Mouse (Mus musculus): Measurements from ENCODE around the gene Cyb5r1.
"Not testable (repeated sequence)": the region's sequence is repeated elsewhere in the genome, so short reads cannot be mapped to it uniquely, and the experiment has no call there.

The Cyb5r1 gene

DNA sequence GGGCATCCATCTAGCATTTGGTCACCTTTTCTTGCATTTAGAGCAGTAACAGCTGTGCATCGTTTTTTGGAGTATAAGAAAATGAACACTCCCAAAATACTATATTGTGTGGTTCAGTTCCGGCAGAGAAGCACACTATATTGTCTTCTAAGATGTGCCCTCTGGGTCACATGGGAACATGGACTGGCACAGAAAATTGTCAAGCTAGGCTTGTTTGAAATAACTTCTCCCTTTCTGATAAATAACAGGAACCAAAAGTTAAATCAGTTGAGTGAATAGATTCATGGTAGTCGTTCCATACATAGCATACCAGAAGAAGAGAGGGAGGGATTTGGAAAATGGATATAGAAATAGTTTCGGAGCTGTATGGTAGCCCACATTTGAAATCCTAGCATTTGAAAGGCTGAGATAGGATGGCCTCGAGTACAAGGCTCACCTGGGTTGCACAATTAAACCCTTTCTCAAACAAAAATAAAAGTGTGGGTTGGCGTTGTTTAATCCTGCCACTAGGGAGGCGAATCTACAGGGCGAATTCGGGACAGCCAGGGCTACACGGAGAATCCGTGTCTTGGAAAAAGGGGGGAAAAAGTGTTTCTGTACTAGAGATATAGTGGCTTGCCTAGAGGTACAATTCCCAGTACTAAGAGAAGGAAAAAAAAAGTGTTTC lies 9.3 kb downstream of the Cyb5r1 start:
- DNase-seq (ENCODE audit: low read depth, low spot score), result no peak

DNA sequence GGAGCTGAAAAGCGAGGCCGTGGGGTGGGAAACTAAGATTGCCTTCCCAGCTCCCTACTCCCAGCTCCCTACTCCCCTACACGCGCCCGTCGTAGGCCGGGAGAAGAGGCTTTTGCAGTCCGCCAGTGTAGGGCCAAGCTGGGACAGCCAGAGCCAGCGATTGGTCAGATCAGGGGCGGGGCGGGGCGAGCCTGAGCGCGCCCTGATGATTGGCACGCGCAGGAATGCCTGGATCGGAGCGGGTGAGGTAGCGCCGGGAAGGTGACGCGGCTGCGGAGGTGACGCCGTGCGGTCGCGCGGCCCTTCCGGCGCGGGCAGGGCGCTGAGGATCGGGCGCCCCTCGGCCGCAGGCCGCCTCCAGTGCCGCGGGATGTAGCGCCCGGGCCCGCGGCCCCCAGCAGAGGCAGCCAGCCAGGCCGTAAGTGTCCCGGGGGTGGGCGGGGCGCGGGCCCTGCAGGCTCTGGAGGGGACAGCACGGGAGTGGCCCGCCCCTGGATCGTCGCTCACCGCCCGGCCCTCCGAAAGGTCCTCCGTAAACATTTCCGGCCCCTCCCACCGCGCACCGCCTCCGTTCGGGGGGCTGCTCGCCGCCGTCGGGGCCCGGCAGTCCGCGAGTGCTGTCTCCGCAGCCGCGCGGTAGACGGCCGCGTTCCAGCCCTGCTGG lies 9.9 kb downstream of the Cyb5r1 start, which contains the start of gene Adipor1:
Gene Adipor1 (plus strand): TSS at position 211 of the 664 bp plus-strand sequence.
- DNase-seq (ENCODE audit: low read depth, low spot score), result peak; percentile 96

DNA sequence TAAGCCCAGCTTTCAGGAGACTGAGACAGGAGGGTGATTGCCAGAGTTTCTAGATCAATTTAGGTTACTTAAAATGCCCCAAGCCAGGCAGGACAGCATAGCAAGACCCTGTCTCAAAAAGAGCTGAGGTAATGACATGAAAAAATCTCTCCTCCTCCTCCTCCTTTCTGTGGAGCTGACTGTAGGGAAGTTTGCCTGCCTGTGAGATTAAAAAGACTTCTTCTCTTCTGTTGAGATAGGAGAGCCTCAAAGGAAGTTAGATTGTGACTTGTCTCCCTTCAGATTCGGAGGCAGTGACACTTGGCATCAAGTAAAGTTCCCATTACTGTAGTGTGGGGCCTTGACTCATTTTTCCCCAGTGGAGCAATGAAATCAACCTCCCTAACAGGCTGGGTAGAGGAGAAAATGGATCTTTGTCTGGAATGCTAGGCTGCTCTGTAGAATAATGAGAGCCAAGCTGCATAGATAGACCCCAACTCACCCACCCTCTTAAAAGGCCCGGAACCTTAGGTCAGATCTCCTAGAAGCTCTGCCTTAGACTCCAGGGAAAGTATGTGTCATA lies 13.1 kb downstream of the Cyb5r1 start:
- no peak for DNase-seq (ENCODE audit: low read depth, low spot score)

DNA sequence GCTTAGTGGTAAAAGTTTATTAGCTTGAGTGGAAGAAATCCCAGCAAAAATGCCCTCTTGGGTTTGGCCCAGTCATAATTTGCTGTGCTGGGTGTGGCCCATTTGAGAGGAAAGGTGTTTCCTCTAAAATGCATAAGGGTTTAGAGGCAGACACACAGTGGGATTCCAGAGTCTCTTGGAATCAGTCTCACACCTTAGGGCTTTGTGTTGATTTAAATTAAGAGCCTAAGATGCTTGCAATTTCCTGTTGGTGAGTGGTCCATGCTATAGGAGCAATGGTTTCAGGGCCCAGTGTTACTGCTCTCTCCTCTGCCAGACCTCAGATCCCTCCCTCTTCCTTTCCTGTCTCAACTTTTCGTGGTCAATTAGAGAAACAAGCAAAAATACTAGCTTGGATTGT lies 13.8 kb downstream of the Cyb5r1 start:
- no peak for DNase-seq (ENCODE audit: low read depth, low spot score)

DNA sequence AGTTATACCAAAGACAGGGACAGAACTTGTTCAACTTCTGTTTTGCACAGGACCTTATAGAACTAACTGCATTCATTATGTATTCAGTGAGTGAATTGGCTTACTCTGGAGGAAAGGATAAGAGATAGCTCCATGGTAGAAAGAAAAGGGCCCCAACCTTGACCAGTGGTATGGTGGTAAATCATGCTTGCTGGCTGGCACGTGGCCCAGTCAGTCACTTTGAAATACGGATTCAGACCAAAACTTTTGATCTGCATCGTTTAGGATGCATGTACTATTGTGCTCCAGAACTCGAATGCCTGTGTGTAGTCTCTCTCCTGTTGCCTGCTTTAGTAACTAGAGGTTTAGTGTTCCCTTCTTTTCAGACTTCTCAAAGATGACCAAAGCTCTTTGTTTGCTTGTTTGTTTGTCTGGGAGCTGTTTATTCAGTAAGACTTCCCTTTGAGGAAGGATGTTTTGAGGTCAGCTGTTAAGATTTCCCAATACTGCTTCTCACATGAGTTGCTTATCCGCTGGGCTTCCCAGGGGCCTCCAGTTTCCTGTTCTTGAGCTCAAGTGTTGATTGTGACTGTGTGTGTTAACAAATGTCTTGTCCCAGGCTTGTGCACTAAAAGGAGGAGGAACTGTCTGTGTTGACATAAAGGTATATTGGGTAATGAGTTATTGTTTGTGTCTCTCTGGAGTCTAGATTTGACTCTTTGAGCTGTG lies 14.5 kb downstream of the Cyb5r1 start:
- DNase-seq (ENCODE audit: low read depth, low spot score), result no peak

DNA sequence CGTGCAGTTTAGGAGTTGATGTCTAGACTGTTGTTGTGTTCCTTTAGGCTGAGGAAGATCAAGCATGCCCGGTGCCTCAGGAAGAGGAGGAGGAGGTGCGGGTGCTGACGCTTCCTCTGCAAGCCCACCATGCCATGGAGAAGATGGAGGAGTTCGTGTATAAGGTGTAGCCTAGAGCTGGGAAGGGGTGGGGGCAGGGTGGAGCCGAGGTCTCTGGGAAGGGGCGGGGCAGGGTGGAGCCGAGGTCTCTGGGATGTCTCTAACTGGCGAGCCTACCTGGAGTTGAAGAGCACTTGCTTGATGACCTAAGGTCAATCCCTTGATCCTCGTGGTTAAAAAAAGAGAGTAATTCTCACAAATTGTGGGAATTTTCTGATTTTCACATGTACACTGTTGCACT lies 18.6 kb downstream of the Cyb5r1 start:
- DNase-seq (ENCODE audit: low read depth, low spot score), result no peak

DNA sequence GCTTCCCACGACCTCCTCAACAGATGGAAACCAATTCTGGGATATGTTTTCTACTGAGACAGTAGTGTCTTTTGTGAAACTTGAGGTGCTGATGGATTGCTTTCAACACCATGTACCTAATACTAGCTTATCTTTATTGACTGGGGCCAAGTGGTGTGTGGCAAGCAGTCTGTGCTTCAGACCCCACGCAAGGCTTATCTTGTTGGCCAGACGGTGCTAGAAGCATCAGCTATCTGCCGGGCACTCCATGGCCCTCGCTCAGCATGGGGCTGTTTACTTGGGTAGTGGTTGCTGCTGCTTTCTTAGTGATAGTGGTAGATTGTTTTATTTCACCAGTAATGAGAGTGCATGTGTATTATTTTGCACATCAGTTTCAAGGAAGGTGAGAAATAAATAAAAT lies 20.9 kb downstream of the Cyb5r1 start:
- no peak for DNase-seq (ENCODE audit: low read depth, low spot score)

DNA sequence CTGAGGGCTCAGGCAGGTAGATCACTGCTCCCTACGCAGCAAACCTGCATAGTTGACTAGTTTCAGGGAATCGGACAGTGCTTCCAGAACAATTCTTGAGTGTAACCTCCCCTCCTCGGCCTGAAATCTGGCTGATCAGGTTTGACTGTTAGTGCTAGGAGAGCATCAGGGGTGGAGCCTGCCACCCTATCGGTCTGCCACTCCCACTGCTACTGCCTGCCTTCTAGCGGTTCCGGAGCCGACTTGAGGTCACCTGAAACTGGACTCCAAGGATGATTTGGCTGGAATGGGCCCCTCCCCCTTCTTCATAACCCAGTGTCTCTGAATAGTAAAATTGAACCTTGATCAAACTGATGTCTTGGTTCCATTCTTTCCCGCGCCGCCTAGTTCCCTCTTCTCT lies 27.6 kb downstream of the Cyb5r1 start:
- DNase-seq (ENCODE audit: low read depth, low spot score), result no peak

DNA sequence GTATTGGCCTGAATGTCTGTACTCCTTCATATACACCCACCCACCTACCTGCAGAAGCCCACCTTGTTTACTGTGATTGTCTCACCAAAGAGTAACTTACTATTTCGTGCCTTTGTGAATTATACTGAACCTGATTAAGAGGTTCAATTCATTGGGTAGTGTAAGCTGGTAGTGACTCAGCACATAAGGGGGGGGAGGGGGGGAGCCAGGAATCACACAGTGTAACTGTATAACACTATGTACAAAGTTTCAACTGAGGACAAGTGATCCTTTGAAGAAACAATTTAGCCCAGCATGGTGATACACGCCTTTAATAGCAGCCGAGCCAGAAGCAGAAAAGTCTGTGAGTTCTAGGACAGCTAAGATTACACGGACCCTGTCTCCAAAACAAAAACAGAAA lies 28.1 kb downstream of the Cyb5r1 start:
- DNase-seq (ENCODE audit: low read depth, low spot score), result no peak

DNA sequence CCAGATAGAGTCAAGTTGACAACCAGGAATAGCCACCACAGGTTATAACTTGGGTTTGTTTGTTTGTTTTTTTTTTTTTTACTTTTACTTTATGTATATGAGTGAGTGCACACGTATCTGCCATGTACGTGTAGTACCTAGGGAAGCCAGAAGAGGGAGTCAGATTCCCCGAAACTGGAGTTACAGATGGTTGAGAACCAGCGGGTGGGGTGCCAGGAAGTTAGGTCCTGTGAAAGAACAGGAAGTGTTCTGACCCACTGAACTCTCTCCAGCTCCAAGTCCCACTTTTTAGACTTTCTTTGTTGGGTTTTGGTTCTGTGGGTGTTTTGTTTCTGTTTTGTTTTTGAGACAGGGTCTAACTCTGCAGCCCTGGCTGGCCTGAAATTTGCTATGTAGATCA lies 30.1 kb downstream of the Cyb5r1 start:
- DNase-seq (ENCODE audit: low read depth, low spot score), result peak; percentile 35

DNA sequence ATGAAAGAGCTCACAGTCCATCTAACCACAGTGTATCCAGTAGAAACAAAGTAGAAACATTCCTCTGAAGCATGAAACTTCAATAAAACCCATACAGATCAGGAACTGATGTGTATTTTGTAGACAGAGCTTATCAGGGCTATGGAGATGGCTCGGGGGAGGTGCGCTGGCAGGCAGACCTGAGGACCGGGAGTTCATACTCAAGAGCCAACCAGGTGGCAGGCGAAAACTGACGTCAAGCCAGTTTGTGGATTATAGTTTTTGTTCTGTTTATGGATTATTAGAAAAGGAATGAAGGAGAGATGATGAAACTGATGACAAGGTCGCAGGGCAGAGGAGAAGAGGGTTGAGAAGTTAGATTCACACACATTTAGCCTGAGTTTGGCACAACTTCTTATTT lies 35.1 kb downstream of the Cyb5r1 start:
- no peak for DNase-seq (ENCODE audit: low read depth, low spot score)

DNA sequence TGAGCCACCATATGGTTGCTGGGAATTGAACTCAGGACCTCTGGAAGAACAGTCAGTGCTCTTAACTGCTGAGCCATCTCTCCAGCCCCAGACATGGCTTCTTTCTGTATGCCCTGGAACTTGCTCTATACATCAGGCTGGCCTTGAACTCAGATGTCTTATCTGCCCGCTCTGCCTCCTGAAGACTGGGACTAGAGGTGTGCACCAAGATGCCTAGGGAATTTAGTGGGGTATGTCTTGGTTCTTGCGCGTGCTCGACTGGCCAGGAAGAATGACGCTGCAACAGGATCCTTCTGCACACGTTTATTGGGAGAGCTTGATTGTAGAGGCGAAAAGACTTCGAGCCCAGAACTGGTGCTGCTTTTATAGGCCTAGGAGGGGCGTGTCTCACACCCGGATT lies 36.4 kb downstream of the Cyb5r1 start:
- not testable (repeated sequence) for DNase-seq (ENCODE audit: low read depth, low spot score)

DNA sequence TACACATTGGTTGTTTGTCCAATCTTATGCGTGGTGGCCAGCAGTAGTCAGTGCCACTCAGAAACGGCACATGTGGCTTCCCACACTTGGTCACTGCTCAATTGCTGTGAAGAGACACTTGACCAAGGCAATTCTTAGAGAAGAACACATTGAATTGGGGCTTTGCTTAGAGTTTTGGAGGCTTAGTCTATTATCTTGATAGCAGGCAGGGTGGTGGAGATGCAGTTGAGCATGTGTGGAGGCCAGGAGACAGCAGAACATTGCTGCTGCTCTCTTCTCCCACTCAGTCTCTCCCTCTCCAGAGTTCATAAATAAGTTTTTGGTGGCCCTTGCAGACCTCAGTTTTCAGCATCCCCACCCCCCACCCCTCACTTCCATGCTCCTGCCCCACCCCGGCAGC lies 37.0 kb downstream of the Cyb5r1 start:
- DNase-seq (ENCODE audit: low read depth, low spot score), result no peak

DNA sequence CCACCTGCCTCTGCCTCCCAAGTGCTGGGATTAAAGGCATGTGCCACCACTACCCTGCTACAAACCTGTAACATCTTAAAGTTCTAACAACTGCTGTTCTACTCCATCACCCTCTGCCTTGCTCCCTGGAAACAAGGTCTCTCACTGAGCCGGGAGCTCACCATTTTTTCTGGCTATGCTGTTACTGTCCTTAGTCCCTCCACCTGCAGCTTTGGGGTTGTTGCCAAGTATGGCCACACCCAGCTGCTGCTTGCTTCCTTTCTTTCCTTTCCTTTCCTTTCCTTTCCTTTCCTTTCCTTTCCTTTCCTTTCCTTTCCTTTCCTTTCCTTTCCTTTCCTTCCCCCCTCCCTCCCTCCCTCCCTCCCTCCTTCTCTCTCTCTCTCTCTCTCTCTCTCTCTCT lies 37.9 kb downstream of the Cyb5r1 start:
- DNase-seq (ENCODE audit: low read depth, low spot score), result not testable (repeated sequence)

DNA sequence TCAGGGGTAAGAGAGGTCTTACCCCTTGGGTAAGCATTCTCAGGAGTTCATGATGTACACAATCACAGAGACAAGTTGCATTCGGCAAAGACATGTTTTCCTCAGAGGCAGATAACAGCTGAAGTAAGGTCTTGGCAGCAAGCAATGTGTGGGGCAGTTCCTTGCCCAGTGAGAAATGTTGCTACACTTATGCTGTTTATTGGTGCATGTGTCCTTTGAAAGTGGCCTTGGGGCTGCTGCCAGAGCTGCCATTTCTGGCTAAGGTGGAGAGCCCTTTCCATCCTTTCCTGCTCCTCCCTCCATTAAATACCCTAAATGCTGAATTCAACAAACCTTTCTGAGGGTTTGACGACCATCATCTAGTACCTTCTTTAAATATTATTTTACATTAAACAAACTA lies 40.1 kb downstream of the Cyb5r1 start:
- no peak for DNase-seq (ENCODE audit: low read depth, low spot score)

DNA sequence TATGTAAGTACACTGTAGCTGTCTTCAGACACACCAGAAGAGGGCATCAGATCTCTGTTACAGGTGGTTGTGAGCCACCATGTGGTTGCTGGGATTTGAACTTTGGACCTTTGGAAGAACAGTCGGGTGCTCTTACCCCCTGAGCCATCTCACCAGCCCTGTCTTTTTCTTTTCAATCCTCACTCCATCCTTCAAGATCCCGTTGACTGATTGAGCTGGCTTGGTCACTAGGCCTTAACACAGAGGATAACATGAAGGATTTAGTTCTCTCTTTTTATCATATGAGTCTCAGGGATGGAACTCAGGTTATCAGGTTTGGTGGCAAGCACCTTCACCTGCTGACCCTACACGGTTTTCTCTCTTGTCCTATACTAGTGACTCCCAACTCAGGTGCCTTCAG lies 43.2 kb downstream of the Cyb5r1 start:
- DNase-seq (ENCODE audit: low read depth, low spot score), result not testable (repeated sequence)

DNA sequence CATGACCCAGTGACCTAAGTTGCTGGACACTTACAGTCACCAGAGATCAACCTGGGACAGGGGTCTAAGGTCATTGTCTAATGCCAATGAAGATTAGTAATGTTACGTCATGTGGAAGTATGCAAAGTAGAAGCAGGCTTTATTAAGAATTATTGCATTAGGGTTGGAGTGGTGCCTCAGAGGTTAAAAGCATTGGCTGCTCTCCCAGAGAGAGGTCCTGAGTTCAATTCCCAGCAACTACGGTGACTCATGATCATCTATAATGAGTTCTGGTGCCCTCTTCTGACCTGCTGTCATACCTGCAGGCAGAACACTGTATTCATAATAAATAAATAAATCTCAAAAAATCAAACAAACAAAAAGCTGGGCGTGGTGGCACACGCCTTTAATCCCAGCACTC lies 44.8 kb downstream of the Cyb5r1 start:
- DNase-seq (ENCODE audit: low read depth, low spot score), result no peak

DNA sequence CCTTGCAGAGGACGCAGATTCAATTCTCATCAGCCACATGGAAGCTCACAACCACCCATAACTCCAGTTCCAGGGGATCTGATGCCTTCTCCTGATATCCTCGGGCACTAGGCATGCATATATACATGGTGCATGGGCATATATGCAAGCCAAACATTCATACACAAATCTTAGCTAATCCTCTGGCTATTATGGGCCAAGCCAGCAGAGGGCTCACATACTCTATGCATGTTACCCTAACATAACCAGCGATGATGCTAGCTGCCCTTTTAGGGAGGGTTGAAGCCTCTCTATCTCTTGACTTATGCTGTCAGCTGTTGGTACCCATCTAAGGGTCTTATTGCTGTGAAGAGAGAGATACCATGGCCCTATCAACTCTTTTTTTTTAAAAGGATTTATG lies 45.6 kb downstream of the Cyb5r1 start:
- peak; percentile 32 for DNase-seq (ENCODE audit: low read depth, low spot score)

DNA sequence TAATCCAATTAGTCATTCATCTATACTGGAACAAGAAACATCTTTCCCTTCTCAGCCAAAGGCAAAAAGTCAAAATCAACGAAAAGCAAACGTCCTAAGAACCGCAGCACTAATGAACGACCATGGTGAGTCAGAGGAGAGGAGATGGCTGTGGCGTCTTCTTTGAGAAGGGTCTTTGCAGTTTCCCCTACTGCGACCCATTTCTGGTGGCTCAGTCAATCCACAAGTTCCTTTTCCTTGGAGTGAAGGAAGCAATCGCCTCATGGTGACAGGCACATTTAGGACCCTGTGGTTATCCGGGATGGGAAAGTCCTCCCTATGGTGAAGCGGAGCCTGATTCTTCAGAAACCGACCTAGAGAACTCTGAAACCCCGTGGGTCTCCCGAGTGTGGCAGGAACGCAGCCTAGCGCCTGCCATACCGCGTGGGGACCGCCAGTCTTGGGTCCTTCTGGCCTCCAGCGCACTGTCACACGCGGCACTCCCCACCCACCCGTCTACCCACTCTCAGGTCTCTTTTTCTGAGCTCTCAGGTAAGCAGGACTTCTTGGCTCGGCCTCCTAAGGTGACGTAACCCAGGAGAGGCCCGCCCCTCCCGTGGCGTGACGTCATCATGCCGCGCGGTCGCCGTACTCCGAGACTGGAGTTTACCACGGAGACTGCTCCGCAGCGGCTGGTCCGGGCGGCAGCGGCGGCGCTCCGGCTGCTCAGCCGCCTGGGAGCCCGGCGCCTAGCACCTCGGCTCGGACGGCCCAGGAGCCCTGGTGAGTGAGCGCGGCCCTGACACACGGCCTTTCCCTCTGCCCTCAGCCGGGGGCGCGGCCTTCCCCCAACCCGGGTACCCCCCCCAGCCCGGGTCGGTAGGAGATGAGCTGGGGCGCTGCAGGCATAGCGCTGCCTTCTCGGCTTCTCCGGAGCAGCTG lies 49.8 kb downstream of the Cyb5r1 start, which contains the start of gene Klhl12:
Gene Klhl12 (plus strand): TSS at position 628 of the 921 bp plus-strand sequence.
- peak; percentile 94 for DNase-seq (ENCODE audit: low read depth, low spot score)

DNA sequence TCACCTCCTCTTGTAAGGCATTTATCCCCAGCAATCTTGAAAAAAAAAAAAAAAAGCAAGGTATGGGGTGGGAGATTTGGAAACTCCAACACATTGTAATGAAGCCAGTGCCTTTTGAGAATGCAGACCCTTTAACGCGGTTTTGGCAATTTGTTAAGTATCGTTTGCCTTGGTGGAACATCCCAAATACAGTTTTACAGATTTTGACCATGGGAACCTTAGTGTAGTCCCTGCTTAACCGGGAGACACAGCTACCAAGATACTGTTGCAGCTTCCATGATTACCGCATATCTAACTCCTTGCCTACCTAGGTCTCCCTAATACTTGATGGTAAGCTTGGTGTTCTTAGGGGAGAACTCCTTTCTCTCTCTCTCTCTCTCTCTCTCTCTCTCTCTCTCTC lies 50.7 kb downstream of the Cyb5r1 start:
- DNase-seq (ENCODE audit: low read depth, low spot score), result no peak

DNA sequence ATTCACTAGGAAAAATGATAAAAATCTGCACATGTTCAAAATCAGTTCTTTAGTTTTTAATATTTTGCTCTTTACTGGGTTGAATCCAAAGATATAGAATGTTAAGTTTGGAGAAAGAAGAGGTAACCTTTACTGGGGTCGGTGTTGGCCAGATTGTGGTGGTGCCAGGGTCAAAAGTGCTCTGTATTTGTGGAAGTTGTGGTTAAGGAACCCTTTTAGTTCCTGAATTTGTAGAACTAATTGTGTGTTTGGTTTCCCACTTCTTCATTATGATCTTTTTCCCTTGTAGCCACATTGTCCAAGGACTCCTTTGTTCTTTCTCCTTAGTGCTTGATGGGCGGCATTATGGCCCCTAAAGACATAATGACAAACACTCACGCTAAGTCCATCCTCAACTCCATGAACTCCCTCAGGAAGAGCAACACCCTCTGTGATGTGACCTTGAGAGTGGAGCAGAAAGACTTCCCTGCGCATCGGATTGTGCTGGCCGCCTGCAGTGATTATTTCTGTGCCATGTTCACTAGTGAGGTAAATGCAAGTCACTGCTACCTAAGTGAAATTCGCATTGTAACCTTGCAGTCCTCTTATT lies 52.9 kb downstream of the Cyb5r1 start:
- no peak for DNase-seq (ENCODE audit: low read depth, low spot score)
